Mouse (Mus musculus): Measurements from ENCODE around the gene Golt1a. TPM values are rescaled to one million over a fixed set of nuclear protein-coding genes. Genes with fewer than 3 reads are reported as not detected.
"Not testable (repeated sequence)": the region's sequence is repeated elsewhere in the genome, so short reads cannot be mapped to it uniquely, and the experiment has no call there.

Gene Golt1a
- polyA plus RNA-seq, 1 experiment from 2014 or later, result not detected

DNA sequence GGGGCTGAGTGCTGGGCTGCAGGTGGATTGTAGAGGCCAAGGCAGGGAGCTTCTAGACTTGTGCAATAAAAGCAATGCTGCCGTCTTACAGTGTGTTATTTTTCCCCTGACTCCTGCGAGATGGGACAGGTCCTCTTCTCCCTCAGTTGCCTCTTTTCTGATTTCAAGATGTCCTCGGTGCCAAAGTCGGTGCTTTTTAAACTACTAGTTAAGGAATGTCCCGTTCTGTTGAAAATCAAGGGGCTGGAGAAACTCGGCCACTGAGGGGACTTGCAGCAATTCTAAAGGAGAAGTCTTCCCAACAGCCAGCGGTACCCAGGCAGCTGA lies 20.0 kb downstream of the Golt1a start:
- ATAC-seq (ENCODE audit: low FRiP score), result no peak
- H3K4me1 ChIP-seq (replicated peaks), result peaks cover 31% of the 10 kb centered on the region
- WGBS, result 25% methylated on average over 7 of the region's 7 CpGs

GRCm38 (mm10) chr1:133331142-133331541 lies 21.5 kb downstream of the Golt1a start:
- H3K27me3 ChIP-seq, result peaks cover 26% of the 10 kb centered on the region
- 24% methylated on average over 3 of the region's 3 CpGs for WGBS
- no peak overlapping the region for H3K9ac ChIP-seq
- H3K9me3 ChIP-seq, result no peaks in the 10 kb centered on the region
- peaks cover 26% of the 10 kb centered on the region for H3K4me1 ChIP-seq (replicated peaks)
- no peaks in the 10 kb centered on the region for H3K36me3 ChIP-seq
- H3K27ac ChIP-seq, result peak overlapping the region; percentile 56
- no peak overlapping the region for H3K4me3 ChIP-seq
- no peak overlapping the region for H3K4me2 ChIP-seq
- peak; percentile 86 for ATAC-seq (ENCODE audit: low FRiP score)

More for the DNA sequence above, 20.0 kb downstream of the Golt1a start:
- no peak overlapping the region for H3K27ac ChIP-seq
- no peaks in the 10 kb centered on the region for H3K9me3 ChIP-seq
- H3K4me2 ChIP-seq, result peak overlapping the region; percentile 58
- peak overlapping the region; percentile 66 for H3K9ac ChIP-seq
- peaks cover 26% of the 10 kb centered on the region for H3K27me3 ChIP-seq
- H3K36me3 ChIP-seq, result no peaks in the 10 kb centered on the region
- peak overlapping the region; percentile 30 for H3K4me3 ChIP-seq

DNA sequence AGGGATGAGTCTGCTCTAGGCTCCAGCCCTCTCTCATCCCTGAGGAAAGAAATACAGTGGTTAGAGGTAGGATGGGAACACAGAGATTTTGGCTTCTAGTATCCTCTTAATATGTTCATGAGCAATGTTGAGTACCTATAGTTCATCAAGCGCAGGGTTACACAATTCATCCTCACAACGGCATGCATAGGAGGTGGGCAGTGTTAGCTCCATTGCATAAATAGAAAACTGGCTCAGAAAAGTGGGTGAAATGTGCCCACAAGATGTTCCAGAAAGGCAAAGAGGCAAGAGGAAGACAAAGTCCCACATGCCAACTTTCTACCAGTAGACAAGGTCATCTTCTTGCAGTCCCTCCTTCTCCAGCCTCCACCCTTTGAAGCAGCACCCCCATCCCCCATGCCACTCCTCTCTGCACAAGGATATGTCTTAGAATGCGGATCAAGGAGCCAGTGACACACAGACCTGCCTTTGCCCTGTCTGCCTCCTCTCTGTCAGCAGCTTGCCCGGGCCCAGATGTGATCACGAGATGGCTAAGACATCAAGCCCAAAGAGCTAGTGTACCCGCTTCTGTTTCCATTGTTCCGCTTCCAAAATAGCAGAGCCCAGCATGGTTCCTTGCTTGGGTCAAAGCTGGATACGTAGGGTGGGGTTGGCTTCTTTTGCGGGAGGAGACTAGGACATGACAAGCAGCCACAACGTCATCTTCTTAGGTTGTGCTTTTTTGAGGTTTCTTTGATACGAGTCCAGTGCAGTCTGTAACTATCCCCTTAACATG lies 23.2 kb downstream of the Golt1a start:
- WGBS, result 87% methylated on average over 11 of the region's 11 CpGs

GRCm38 (mm10) chr1:133333937-133334336 lies 24.3 kb downstream of the Golt1a start:
- ATAC-seq (ENCODE audit: low FRiP score), result no peak
- Histone ChIP-seq H3K9me3 (no peaks in the 10 kb centered on the region), H3K36me3 (no peaks in the 10 kb centered on the region), H3K9ac (no peak overlapping the region), H3K27ac (no peak overlapping the region), H3K4me1 (replicated peaks) (peaks cover 23% of the 10 kb centered on the region), H3K4me2 (no peak overlapping the region), H3K4me3 (no peak overlapping the region), H3K27me3 (peaks cover 10% of the 10 kb centered on the region)
- 52% methylated on average over 6 of the region's 6 CpGs for WGBS

More for the DNA sequence above, 23.2 kb downstream of the Golt1a start:
- H3K36me3 ChIP-seq, result no peaks in the 10 kb centered on the region
- H3K27me3 ChIP-seq, result peaks cover 20% of the 10 kb centered on the region
- H3K4me3 ChIP-seq, result no peak overlapping the region
- no peaks in the 10 kb centered on the region for H3K9me3 ChIP-seq
- H3K9ac ChIP-seq, result no peak overlapping the region
- H3K4me2 ChIP-seq, result no peak overlapping the region
- H3K27ac ChIP-seq, result no peak overlapping the region
- no peak for ATAC-seq (ENCODE audit: low FRiP score)
- H3K4me1 ChIP-seq (replicated peaks), result peaks cover 26% of the 10 kb centered on the region

GRCm38 (mm10) chr1:133340403-133340802 lies 30.8 kb downstream of the Golt1a start:
- H3K4me2 ChIP-seq; H3K36me3 ChIP-seq; ATAC-seq (ENCODE audit: low FRiP score); H3K27me3 ChIP-seq; H3K9me3 ChIP-seq; H3K4me3 ChIP-seq; H3K9ac ChIP-seq; H3K4me1 ChIP-seq (replicated peaks); H3K27ac ChIP-seq: not testable (repeated sequence)
- 83% methylated on average over 1 of the region's 1 CpGs for WGBS

- no peaks in the 10 kb centered on the region for H3K4me1 ChIP-seq (replicated peaks)
- H3K9ac ChIP-seq, result no peak overlapping the region
- no peak overlapping the region for H3K27ac ChIP-seq
- no peak overlapping the region for H3K4me2 ChIP-seq
- H3K36me3 ChIP-seq, result no peaks in the 10 kb centered on the region
- H3K4me3 ChIP-seq, result no peak overlapping the region
- no peaks in the 10 kb centered on the region for H3K27me3 ChIP-seq
- no peak for ATAC-seq (ENCODE audit: low FRiP score)
- 91% methylated on average over 2 of the region's 2 CpGs for WGBS
- no peaks in the 10 kb centered on the region for H3K9me3 ChIP-seq
These were observed 34.8 kb downstream of the Golt1a start for GRCm38 (mm10) chr1:133344357-133344756.

DNA sequence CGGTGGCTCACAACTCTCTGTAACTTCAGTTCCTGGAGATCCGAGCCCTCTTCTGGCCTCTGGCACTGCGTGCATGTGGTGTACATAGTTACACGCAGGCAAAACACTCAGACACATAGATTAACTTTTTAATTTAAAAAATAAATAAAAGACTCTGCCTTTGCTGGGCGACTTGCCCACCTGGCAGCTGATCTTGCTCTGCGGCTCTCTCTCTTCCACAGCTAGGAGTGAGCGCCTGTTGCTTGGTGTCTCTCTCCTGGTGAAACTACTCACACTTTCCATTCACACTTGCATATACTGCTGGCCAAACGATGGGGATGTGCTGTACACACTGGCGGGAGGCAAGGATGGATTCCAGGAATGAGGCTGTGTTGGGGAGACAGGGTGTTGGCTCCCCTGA lies 36.9 kb downstream of the Golt1a start:
- no peak overlapping the region for H3K9ac ChIP-seq
- H3K4me1 ChIP-seq (replicated peaks), result peaks cover 10% of the 10 kb centered on the region
- H3K4me3 ChIP-seq, result no peak overlapping the region
- no peaks in the 10 kb centered on the region for H3K9me3 ChIP-seq
- WGBS, result 89% methylated on average over 9 of the region's 9 CpGs
- H3K27ac ChIP-seq, result no peak overlapping the region
- no peaks in the 10 kb centered on the region for H3K27me3 ChIP-seq
- ATAC-seq (ENCODE audit: low FRiP score), result no peak
- no peaks in the 10 kb centered on the region for H3K36me3 ChIP-seq
- H3K4me2 ChIP-seq, result no peak overlapping the region

DNA sequence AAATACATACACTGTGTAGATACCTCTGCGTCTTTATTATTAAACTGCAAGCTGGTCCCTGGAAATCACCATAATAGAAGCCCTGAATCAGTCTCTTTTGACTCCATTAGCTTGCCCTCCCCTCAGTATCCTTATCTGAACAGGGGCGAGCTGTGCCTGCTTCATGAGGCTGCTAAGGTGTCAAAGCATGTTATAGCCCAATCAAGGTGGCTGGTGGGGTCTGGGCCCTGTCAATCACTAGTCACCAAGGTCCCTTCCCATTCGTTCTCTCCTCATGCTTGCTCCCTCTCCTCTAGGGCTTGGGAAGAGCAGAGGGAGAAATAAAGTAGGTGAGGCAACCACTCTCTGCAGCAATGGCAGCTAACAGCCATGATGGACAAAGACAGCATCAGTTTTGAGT lies 37.6 kb downstream of the Golt1a start:
- Histone ChIP-seq H3K9me3 (no peaks in the 10 kb centered on the region), H3K27me3 (no peaks in the 10 kb centered on the region), H3K27ac (no peak overlapping the region; the same call in 1 of the 2 replicates), H3K36me3 (no peaks in the 10 kb centered on the region), H3K4me1 (replicated peaks) (peaks cover 10% of the 10 kb centered on the region), H3K4me2 (no peak overlapping the region), H3K4me3 (no peak overlapping the region), H3K9ac (no peak overlapping the region)
- ATAC-seq (ENCODE audit: low FRiP score), result no peak
- WGBS, result 69% methylated on average over 3 of the region's 3 CpGs

- Histone ChIP-seq H3K36me3 (no peaks in the 10 kb centered on the region), H3K4me2 (no peak overlapping the region), H3K27me3 (no peaks in the 10 kb centered on the region), H3K4me1 (replicated peaks) (peaks cover 10% of the 10 kb centered on the region), H3K4me3 (no peak overlapping the region), H3K9ac (no peak overlapping the region), H3K9me3 (no peaks in the 10 kb centered on the region), H3K27ac (no peak overlapping the region)
- ATAC-seq (ENCODE audit: low FRiP score), result no peak
- WGBS, result 77% methylated on average over 11 of the region's 11 CpGs
These were observed 38.3 kb downstream of the Golt1a start for GRCm38 (mm10) chr1:133347693-133348520.

GRCm38 (mm10) chr1:133350210-133350609 lies 40.6 kb downstream of the Golt1a start, which contains the start of gene Ren1:
Gene Ren1 (plus strand): TSS chr1:133350510.
- Histone ChIP-seq H3K27me3 (peaks cover 8% of the 10 kb centered on the region), H3K9me3 (no peaks in the 10 kb centered on the region), H3K9ac (no peak within 1 kb of the TSS), H3K4me2 (no peak within 1 kb of the TSS), H3K36me3 (no peaks in the 10 kb centered on the region), H3K27ac (no peak within 1 kb of the TSS), H3K4me3 (no peak within 1 kb of the TSS), H3K4me1 (replicated peaks) (peaks cover 17% of the 10 kb centered on the region)
- ATAC-seq (ENCODE audit: low FRiP score), result no peak
- WGBS, result 94% methylated on average over 1 of the region's 1 CpGs

DNA sequence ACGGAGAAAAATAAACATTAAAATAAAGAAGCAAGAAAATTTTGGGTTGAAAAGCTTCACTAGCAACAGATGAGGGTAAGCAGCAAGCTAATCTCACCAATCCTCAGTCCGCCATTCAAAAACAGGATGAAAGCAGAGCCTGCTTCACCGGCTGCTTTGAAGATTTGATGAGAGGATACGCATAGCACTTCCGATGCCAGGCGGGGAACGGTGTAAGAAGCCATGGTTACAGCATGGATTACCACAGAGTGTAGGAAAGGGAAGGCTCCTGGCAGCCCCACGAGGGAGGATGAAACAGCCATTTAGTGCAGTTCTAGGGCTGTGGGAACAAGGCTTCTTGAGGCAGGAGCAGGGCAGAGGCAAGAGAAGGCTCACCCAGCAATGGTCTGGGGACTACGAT lies 42.2 kb downstream of the Golt1a start:
- H3K4me2 ChIP-seq, result no peak overlapping the region
- no peaks in the 10 kb centered on the region for H3K36me3 ChIP-seq
- no peak overlapping the region for H3K4me3 ChIP-seq
- H3K9me3 ChIP-seq, result no peaks in the 10 kb centered on the region
- 67% methylated on average over 9 of the region's 9 CpGs for WGBS
- H3K27ac ChIP-seq, result no peak overlapping the region
- peaks cover 20% of the 10 kb centered on the region for H3K4me1 ChIP-seq (replicated peaks)
- peaks cover 16% of the 10 kb centered on the region for H3K27me3 ChIP-seq
- no peak overlapping the region for H3K9ac ChIP-seq
- ATAC-seq (ENCODE audit: low FRiP score), result no peak

GRCm38 (mm10) chr1:133353371-133353809 lies 43.8 kb downstream of the Golt1a start:
- H3K4me2 ChIP-seq, result peak overlapping the region; percentile 10; the same call in 1 of the 2 replicates

More at GRCm38 (mm10) chr1:133353371-133353809, 43.8 kb downstream of the Golt1a start:
- ATAC-seq (ENCODE audit: low FRiP score), result peak; percentile 26; the same call in 1 of the 2 replicates
- Histone ChIP-seq H3K9me3 (no peaks in the 10 kb centered on the region), H3K27me3 (peaks cover 25% of the 10 kb centered on the region), H3K36me3 (no peaks in the 10 kb centered on the region), H3K9ac (no peak overlapping the region), H3K4me3 (no peak overlapping the region), H3K27ac (no peak overlapping the region), H3K4me1 (replicated peaks) (peaks cover 21% of the 10 kb centered on the region)
- WGBS, result 39% methylated on average over 12 of the region's 12 CpGs

Measured in hindbrain, embryonic 13.5 days (tissue).